Mouse (Mus musculus) layer of hippocampus, adult 2 months (tissue): ENCODE measurements around the gene Gtf2h1. TPM values are rescaled to one million over a fixed set of nuclear protein-coding genes. Genes with fewer than 3 reads are reported as not detected.

Experiments
- DNase-seq, 2 experiments: peaks; one replicate each; pipeline ENCODE4 v3.0.0; 2022; ENCODE audit warnings: low spot score in 2 of 2
- H3K27ac ChIP-seq: fragments of 200-600 bp; 2 replicates; pipeline ENCODE4 v1.8.1; 2022
- H3K4me3 ChIP-seq: fragments of 200-600 bp; 2 replicates; pipeline ENCODE4 v1.8.1; 2022; ENCODE audit warnings: mild to moderate bottlenecking
- CTCF ChIP-seq: fragments of 200-600 bp; conservative IDR thresholded peaks from 2 replicates; pipeline ENCODE4 v1.8.1; 2022; ENCODE audit warnings: antibody characterized with exemption, mild to moderate bottlenecking, moderate library complexity
- total RNA-seq, 2 experiments: library from RNA; stranded (reverse); gene quantifications; 2 replicates each; pipeline ENCODE4 v1.2.3; 2021

The Gtf2h1 gene
- total RNA-seq, 2 experiments from 2014 or later = 35.0 to 36.1 TPM

GRCm38 (mm10) chr7:46833670-46834255, 37.9 kb downstream of the Gtf2h1 start:
- no peak for DNase-seq
- no peak overlapping the region for H3K4me3 ChIP-seq
- no peak for TF ChIP-seq CTCF
- H3K27ac ChIP-seq = no peak overlapping the region

GRCm38 (mm10) chr7:46834994-46835610, 39.2 kb downstream of the Gtf2h1 start:
- no peak for TF ChIP-seq CTCF
- no peak for DNase-seq
- Histone ChIP-seq H3K27ac (no peak overlapping the region), H3K4me3 (no peak overlapping the region)

GRCm38 (mm10) chr7:46836357-46836756, 40.5 kb downstream of the Gtf2h1 start:
- no peak for DNase-seq
- Histone ChIP-seq H3K27ac (no peak overlapping the region), H3K4me3 (no peak overlapping the region)
- TF ChIP-seq CTCF = no peak

GRCm38 (mm10) chr7:46837073-46837472, 41.2 kb downstream of the Gtf2h1 start:
- Histone ChIP-seq H3K4me3 (no peak overlapping the region), H3K27ac (peak overlapping the region; percentile 93; the same call in 1 of the 2 replicates)
- TF ChIP-seq CTCF = no peak
- DNase-seq = no peak

- Histone ChIP-seq H3K27ac (peak overlapping the region; percentile 93), H3K4me3 (no peak overlapping the region)
- no peak for TF ChIP-seq CTCF
- DNase-seq = peak in 1 of 2 experiments; percentile 50
Observed at GRCm38 (mm10) chr7:46838104-46838671, 42.3 kb downstream of the Gtf2h1 start.

GRCm38 (mm10) chr7:46838891-46839302, 43.0 kb downstream of the Gtf2h1 start:
- DNase-seq = peak; percentile 68 to 88
- Histone ChIP-seq H3K27ac (peak overlapping the region; percentile 93), H3K4me3 (peak overlapping the region; percentile 3; the same call in 1 of the 2 replicates)
- no peak for TF ChIP-seq CTCF

GRCm38 (mm10) chr7:46839446-46839845, 43.5 kb downstream of the Gtf2h1 start:
- no peak for DNase-seq
- Histone ChIP-seq H3K4me3 (peak overlapping the region; percentile 3; the same call in 1 of the 2 replicates), H3K27ac (peak overlapping the region; percentile 93)
- no peak for TF ChIP-seq CTCF

GRCm38 (mm10) chr7:46839861-46840260, 44.0 kb downstream of the Gtf2h1 start:
- Histone ChIP-seq H3K4me3 (no peak overlapping the region), H3K27ac (peak overlapping the region; percentile 93)
- no peak for DNase-seq
- no peak for TF ChIP-seq CTCF

- H3K27ac ChIP-seq = no peak overlapping the region
- no peak for TF ChIP-seq CTCF
- no peak for DNase-seq
- H3K4me3 ChIP-seq = no peak overlapping the region
Observed at GRCm38 (mm10) chr7:46840326-46840725, 44.4 kb downstream of the Gtf2h1 start.

- TF ChIP-seq CTCF = no peak
- DNase-seq = no peak
- Histone ChIP-seq H3K4me3 (no peak within 1 kb of the TSS), H3K27ac (no peak within 1 kb of the TSS)
Observed at GRCm38 (mm10) chr7:46840787-46841525, 45.1 kb downstream of the Gtf2h1 start, which contains the start of gene Ldha. TSS of gene Ldha (plus strand) at chr7:46841475.

GRCm38 (mm10) chr7:46842278-46842677, 46.4 kb downstream of the Gtf2h1 start:
- no peak for TF ChIP-seq CTCF
- no peak overlapping the region for H3K27ac ChIP-seq
- no peak overlapping the region for H3K4me3 ChIP-seq
- DNase-seq = no peak

- DNase-seq = no peak
Observed at GRCm38 (mm10) chr7:46843576-46843975, 47.7 kb downstream of the Gtf2h1 start.

More at GRCm38 (mm10) chr7:46843576-46843975, 47.7 kb downstream of the Gtf2h1 start:
- no peak for TF ChIP-seq CTCF
- no peak overlapping the region for H3K4me3 ChIP-seq
- no peak overlapping the region for H3K27ac ChIP-seq
